Mouse (Mus musculus): ENCODE measurements around the gene Prkn. TPM values are rescaled to one million over a fixed set of nuclear protein-coding genes. Genes with fewer than 3 reads are reported as not detected.

Gene Prkn
- polyA plus RNA-seq, 1 experiment from 2014 or later: 1.7 TPM

- WGBS (ENCODE audit: insufficient replicate concordance): 1% methylated on average over 10 of the region's 10 CpGs
- no peak overlapping the region for H3K4me3 ChIP-seq (ENCODE audit: low read depth, low read length)
- H3K36me3 ChIP-seq (ENCODE audit: control insufficient read depth, insufficient read depth, low read length): no peaks in the 10 kb centered on the region
- H3K27ac ChIP-seq (ENCODE audit: low read depth, low read length): no peak overlapping the region
- ATAC-seq (replicated peaks; ENCODE audit: insufficient number of reproducible peaks, low FRiP score, low TSS enrichment): no peak
- no peak overlapping the region for H3K9ac ChIP-seq (ENCODE audit: low read depth, low read length)
- peak overlapping the region; percentile 29 for H3K4me2 ChIP-seq
- H3K27me3 ChIP-seq (ENCODE audit: control insufficient read depth, insufficient read depth, low read length): peaks cover 6% of the 10 kb centered on the region; the same call in 1 of the 2 replicates
- H3K4me1 ChIP-seq (ENCODE audit: control insufficient read depth, insufficient read depth, low read length): no peaks in the 10 kb centered on the region
- no peaks in the 10 kb centered on the region for H3K9me3 ChIP-seq (replicated peaks; ENCODE audit: control insufficient read depth, low read length)
Observed at GRCm38 (mm10) chr17:12031203-12031942, 1191.2 kb downstream of the Prkn start.

DNA sequence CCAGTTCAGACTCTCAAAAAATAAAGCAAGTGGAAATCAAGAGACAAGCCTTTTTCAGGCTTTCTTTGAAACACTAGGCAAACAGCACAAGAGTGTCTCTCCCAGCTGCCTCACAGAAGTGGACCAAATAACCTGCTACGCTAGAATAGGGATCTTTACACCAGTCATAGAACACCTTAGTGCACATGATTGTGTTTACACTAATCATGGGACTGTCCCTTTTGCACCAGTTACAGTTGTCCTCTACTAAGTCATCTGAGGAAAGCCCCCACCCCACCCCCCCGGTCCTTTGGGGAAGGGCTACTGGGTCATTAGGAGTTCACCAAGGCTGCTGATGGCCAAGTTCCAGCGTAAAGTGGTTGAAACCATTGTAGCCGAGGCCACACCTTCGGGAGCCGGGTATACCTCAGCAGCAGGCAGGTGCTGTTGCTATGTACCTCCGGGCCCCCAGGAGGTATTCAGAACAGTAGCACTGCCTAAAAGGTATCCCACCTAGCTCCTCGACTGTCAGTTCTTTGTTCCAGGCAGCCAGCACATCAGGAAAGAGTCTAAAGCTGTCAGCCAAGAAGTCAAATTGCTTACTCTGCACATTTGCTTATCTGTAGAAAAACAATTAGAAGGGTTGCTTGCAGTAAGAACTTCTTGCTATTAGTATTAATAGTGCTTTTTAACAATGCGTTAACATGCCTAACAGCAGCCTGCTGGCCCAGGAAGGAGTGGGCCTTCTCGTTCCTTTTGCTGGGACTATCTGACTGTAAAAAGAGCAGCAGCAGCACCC lies 1192.0 kb downstream of the Prkn start:
- no peaks in the 10 kb centered on the region for H3K9me3 ChIP-seq (replicated peaks; ENCODE audit: control insufficient read depth, low read length)
- no peak overlapping the region for H3K4me3 ChIP-seq (ENCODE audit: low read depth, low read length)
- H3K4me2 ChIP-seq: no peak overlapping the region
- H3K36me3 ChIP-seq (ENCODE audit: control insufficient read depth, insufficient read depth, low read length): no peaks in the 10 kb centered on the region
- ATAC-seq (replicated peaks; ENCODE audit: insufficient number of reproducible peaks, low FRiP score, low TSS enrichment): no peak
- peaks cover 6% of the 10 kb centered on the region; the same call in 1 of the 2 replicates for H3K27me3 ChIP-seq (ENCODE audit: control insufficient read depth, insufficient read depth, low read length)
- H3K9ac ChIP-seq (ENCODE audit: low read depth, low read length): no peak overlapping the region
- H3K27ac ChIP-seq (ENCODE audit: low read depth, low read length): no peak overlapping the region
- H3K4me1 ChIP-seq (ENCODE audit: control insufficient read depth, insufficient read depth, low read length): no peaks in the 10 kb centered on the region
- 54% methylated on average over 10 of the region's 10 CpGs for WGBS (ENCODE audit: insufficient replicate concordance)

DNA sequence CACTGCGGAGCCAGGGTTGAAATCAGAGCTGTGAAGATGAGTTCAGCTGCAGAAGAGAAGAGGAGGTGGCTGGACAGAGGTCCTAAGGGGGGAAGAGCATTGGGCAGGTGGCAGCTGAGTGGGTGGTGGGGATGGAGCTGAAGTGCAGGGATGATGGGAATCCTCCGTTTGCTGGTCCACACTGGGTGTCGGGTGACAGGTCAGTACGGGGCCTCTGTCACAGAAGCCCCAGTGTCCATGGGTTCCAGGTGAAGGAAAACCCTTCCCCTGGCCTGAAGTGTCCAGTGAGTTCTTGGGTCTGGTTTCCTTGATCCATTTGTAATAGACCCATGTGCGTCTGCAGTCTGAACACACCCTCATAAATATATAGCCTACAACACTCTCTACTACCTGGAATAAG lies 1195.2 kb downstream of the Prkn start:
- WGBS (ENCODE audit: insufficient replicate concordance): 44% methylated on average over 5 of the region's 5 CpGs
- no peak overlapping the region for H3K4me2 ChIP-seq
- H3K27me3 ChIP-seq (ENCODE audit: control insufficient read depth, insufficient read depth, low read length): 0 out of 2 replicates have a peak, but pooled peaks cover 3% of the 10 kb centered on the region
- no peak overlapping the region for H3K4me3 ChIP-seq (ENCODE audit: low read depth, low read length)
- ATAC-seq (replicated peaks; ENCODE audit: insufficient number of reproducible peaks, low FRiP score, low TSS enrichment): no peak
- H3K36me3 ChIP-seq (ENCODE audit: control insufficient read depth, insufficient read depth, low read length): no peaks in the 10 kb centered on the region
- H3K9me3 ChIP-seq (replicated peaks; ENCODE audit: control insufficient read depth, low read length): no peaks in the 10 kb centered on the region
- H3K9ac ChIP-seq (ENCODE audit: low read depth, low read length): no peak overlapping the region
- no peak overlapping the region for H3K27ac ChIP-seq (ENCODE audit: low read depth, low read length)
- H3K4me1 ChIP-seq (ENCODE audit: control insufficient read depth, insufficient read depth, low read length): 0 out of 2 replicates have a peak, but pooled peaks cover 3% of the 10 kb centered on the region

GRCm38 (mm10) chr17:12036205-12036604 lies 1196.0 kb downstream of the Prkn start:
- H3K4me3 ChIP-seq (ENCODE audit: low read depth, low read length): no peak overlapping the region
- ATAC-seq (replicated peaks; ENCODE audit: insufficient number of reproducible peaks, low FRiP score, low TSS enrichment): no peak
- no peaks in the 10 kb centered on the region for H3K9me3 ChIP-seq (replicated peaks; ENCODE audit: control insufficient read depth, low read length)
- no peaks in the 10 kb centered on the region for H3K36me3 ChIP-seq (ENCODE audit: control insufficient read depth, insufficient read depth, low read length)
- H3K27me3 ChIP-seq (ENCODE audit: control insufficient read depth, insufficient read depth, low read length): 0 out of 2 replicates have a peak, but pooled peaks cover 3% of the 10 kb centered on the region
- H3K27ac ChIP-seq (ENCODE audit: low read depth, low read length): no peak overlapping the region
- no peak overlapping the region for H3K4me2 ChIP-seq
- 41% methylated on average over 6 of the region's 6 CpGs for WGBS (ENCODE audit: insufficient replicate concordance)
- 0 out of 2 replicates have a peak, but pooled peaks cover 3% of the 10 kb centered on the region for H3K4me1 ChIP-seq (ENCODE audit: control insufficient read depth, insufficient read depth, low read length)
- no peak overlapping the region for H3K9ac ChIP-seq (ENCODE audit: low read depth, low read length)

DNA sequence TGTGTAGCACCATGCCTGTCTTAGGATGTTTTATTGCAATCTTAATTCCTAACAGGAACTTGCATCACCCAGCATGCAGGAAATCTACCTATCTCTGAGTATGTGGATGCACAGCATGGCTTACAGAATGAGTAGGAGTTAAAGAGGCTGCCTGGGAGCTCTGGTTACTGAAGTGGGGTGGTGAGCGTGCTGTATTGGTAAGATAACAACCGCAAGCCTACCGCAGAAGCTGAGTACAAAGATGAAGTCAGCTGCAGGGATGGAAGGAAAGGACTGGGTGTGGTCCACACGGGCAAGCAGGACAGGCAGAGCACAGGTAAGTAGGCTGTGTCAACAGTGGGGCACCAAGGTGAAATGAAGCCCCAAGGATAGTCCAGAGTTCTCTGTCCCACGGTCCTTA lies 1196.9 kb downstream of the Prkn start:
- H3K4me2 ChIP-seq: no peak overlapping the region; the same call in 1 of the 2 replicates
- no peak overlapping the region for H3K4me3 ChIP-seq (ENCODE audit: low read depth, low read length)
- WGBS (ENCODE audit: insufficient replicate concordance): 67% methylated on average over 5 of the region's 5 CpGs
- no peaks in the 10 kb centered on the region for H3K36me3 ChIP-seq (ENCODE audit: control insufficient read depth, insufficient read depth, low read length)
- no peak overlapping the region for H3K9ac ChIP-seq (ENCODE audit: low read depth, low read length)
- H3K4me1 ChIP-seq (ENCODE audit: control insufficient read depth, insufficient read depth, low read length): 0 out of 2 replicates have a peak, but pooled peaks cover 3% of the 10 kb centered on the region
- H3K27ac ChIP-seq (ENCODE audit: low read depth, low read length): peak overlapping the region; percentile 32; the same call in 1 of the 2 replicates
- no peaks in the 10 kb centered on the region for H3K9me3 ChIP-seq (replicated peaks; ENCODE audit: control insufficient read depth, low read length)
- 0 out of 2 replicates have a peak, but pooled peaks cover 3% of the 10 kb centered on the region for H3K27me3 ChIP-seq (ENCODE audit: control insufficient read depth, insufficient read depth, low read length)
- ATAC-seq (replicated peaks; ENCODE audit: insufficient number of reproducible peaks, low FRiP score, low TSS enrichment): peak; percentile 72

- ATAC-seq (replicated peaks; ENCODE audit: insufficient number of reproducible peaks, low FRiP score, low TSS enrichment): peak; percentile 67; the same call in 1 of the 2 replicates
- Histone ChIP-seq H3K4me1 (ENCODE audit: control insufficient read depth, insufficient read depth, low read length) (0 out of 2 replicates have a peak, but pooled peaks cover 3% of the 10 kb centered on the region), H3K27me3 (ENCODE audit: control insufficient read depth, insufficient read depth, low read length) (0 out of 2 replicates have a peak, but pooled peaks cover 3% of the 10 kb centered on the region), H3K9me3 (replicated peaks; ENCODE audit: control insufficient read depth, low read length) (no peaks in the 10 kb centered on the region), H3K27ac (ENCODE audit: low read depth, low read length) (peak overlapping the region; percentile 50), H3K9ac (ENCODE audit: low read depth, low read length) (no peak overlapping the region), H3K36me3 (ENCODE audit: control insufficient read depth, insufficient read depth, low read length) (no peaks in the 10 kb centered on the region), H3K4me3 (ENCODE audit: low read depth, low read length) (no peak overlapping the region), H3K4me2 (peak overlapping the region; percentile 19; the same call in 1 of the 2 replicates)
- WGBS (ENCODE audit: insufficient replicate concordance): 72% methylated on average over 2 of the region's 2 CpGs
Observed at GRCm38 (mm10) chr17:12037574-12037973, 1197.4 kb downstream of the Prkn start.

GRCm38 (mm10) chr17:12038499-12038898 lies 1198.3 kb downstream of the Prkn start:
- H3K27me3 ChIP-seq (ENCODE audit: control insufficient read depth, insufficient read depth, low read length): 0 out of 2 replicates have a peak, but pooled peaks cover 3% of the 10 kb centered on the region
- H3K4me2 ChIP-seq: peak overlapping the region; percentile 40
- no peak overlapping the region for H3K4me3 ChIP-seq (ENCODE audit: low read depth, low read length)
- peak overlapping the region; percentile 70; the same call in 1 of the 2 replicates for H3K27ac ChIP-seq (ENCODE audit: low read depth, low read length)
- 0 out of 2 replicates have a peak, but pooled peaks cover 3% of the 10 kb centered on the region for H3K4me1 ChIP-seq (ENCODE audit: control insufficient read depth, insufficient read depth, low read length)
- peak; percentile 66; the same call in 1 of the 2 replicates for ATAC-seq (replicated peaks; ENCODE audit: insufficient number of reproducible peaks, low FRiP score, low TSS enrichment)
- WGBS (ENCODE audit: insufficient replicate concordance): 52% methylated on average over 6 of the region's 6 CpGs
- 0 out of 2 replicates have a peak overlapping the region, but pooled peaks have one; percentile 22 for H3K9ac ChIP-seq (ENCODE audit: low read depth, low read length)
- no peaks in the 10 kb centered on the region for H3K36me3 ChIP-seq (ENCODE audit: control insufficient read depth, insufficient read depth, low read length)
- no peaks in the 10 kb centered on the region for H3K9me3 ChIP-seq (replicated peaks; ENCODE audit: control insufficient read depth, low read length)

DNA sequence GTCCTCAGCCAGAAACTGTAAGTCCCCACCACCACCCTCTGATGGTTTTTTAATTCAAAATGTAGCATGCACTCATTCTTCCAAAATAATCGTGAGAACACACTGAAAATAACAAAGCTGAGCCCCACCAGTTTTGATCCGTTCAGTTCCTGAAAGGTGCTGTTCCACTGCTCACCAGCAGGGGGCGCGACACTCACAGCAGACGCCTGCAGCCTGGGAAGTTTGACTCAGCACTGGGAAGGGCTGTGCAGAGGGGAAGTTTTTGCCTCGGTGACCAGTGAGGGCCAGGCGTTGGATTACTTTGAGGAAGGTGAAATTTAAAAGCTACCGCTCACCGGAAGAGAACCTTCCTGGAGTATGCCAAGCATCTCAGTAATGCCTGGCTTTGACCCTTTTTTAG lies 1199.0 kb downstream of the Prkn start:
- Histone ChIP-seq H3K27ac (ENCODE audit: low read depth, low read length) (peak overlapping the region; percentile 70; the same call in 1 of the 2 replicates), H3K4me2 (peak overlapping the region; percentile 31), H3K4me1 (ENCODE audit: control insufficient read depth, insufficient read depth, low read length) (0 out of 2 replicates have a peak, but pooled peaks cover 3% of the 10 kb centered on the region), H3K27me3 (ENCODE audit: control insufficient read depth, insufficient read depth, low read length) (0 out of 2 replicates have a peak, but pooled peaks cover 3% of the 10 kb centered on the region), H3K9ac (ENCODE audit: low read depth, low read length) (no peak overlapping the region), H3K9me3 (replicated peaks; ENCODE audit: control insufficient read depth, low read length) (no peaks in the 10 kb centered on the region), H3K4me3 (ENCODE audit: low read depth, low read length) (no peak overlapping the region), H3K36me3 (ENCODE audit: control insufficient read depth, insufficient read depth, low read length) (no peaks in the 10 kb centered on the region)
- ATAC-seq (replicated peaks; ENCODE audit: insufficient number of reproducible peaks, low FRiP score, low TSS enrichment): 0 out of 2 replicates have a peak, but pooled peaks have one; percentile 53
- WGBS (ENCODE audit: insufficient replicate concordance): 2% methylated on average over 9 of the region's 9 CpGs

Measured in heart, embryonic 11.5 days (tissue).